Mouse (Mus musculus) lung, adult 2 months (tissue): ENCODE data around the gene Gpr176.

ENCODE experiments used
- CTCF ChIP-seq: fragments of 200-500 bp; IDR thresholded peaks from 2 replicates; pipeline ENCODE4 v1.5.1; 2011; ENCODE audit warnings: mild to moderate bottlenecking, low read length, control low read depth; ENCODE audit not compliant: insufficient read depth
- POLR2A ChIP-seq: fragments of 200-500 bp; IDR thresholded peaks from 2 replicates; pipeline ENCODE4 v1.6.1; 2011; ENCODE audit warnings: low read depth, mild to moderate bottlenecking, control low read depth, low read length, borderline replicate concordance; ENCODE audit errors: extremely low read depth

GRCm38 (mm10) chr2:118412821-118413220, 39.6 kb upstream of the Gpr176 start:
- TF ChIP-seq CTCF (no peak), POLR2A (no peak)
